Mouse (Mus musculus) E14TG2a.4 (cell line): Measurements from ENCODE around the gene Ttc39d.

ENCODE experiments used
- CTCF ChIP-seq: conservative IDR thresholded peaks from 2 replicates; pipeline ENCODE4 v1.5.1; 2014; ENCODE audit warnings: low read length
- POU5F1 ChIP-seq: IDR thresholded peaks from 2 replicates; pipeline ENCODE4 v1.6.1; 2014; ENCODE audit warnings: low read length, borderline replicate concordance

DNA sequence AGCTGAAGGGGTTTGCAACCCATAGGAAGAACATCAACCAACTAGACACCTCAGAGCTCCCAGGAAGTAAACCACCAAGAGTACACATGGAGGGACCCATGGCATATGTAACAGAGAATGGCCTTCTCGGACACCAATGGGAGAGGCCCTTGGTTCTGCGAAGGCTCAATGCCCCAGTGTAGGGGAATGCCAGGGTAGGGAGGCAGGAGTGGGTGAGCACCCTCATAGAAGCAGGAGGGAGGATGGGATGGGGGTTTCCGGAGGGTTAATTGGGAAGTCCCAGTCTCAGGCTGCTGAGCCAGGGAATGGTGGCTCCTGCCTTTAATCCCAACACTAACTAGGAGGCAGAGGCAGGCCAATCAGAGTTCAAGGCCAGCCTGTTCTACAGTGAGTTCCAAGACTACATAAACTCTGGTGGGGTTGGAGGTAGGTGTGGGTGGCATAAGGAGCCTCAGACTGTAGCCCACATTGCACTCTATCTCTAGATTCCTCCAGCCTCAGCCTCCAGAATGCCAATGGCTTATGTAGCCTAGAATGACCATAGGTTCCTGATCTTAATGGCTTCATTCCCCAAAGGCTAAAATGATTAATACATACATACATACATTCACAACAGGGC lies 8.0 kb upstream of the Ttc39d start:
- TF ChIP-seq CTCF (no peak), POU5F1 (no peak)
